Mouse (Mus musculus): ENCODE data around the gene Wbp1. TPM values are rescaled to one million over a fixed set of nuclear protein-coding genes. Genes with fewer than 3 reads are reported as not detected.

Gene Wbp1
- polyA plus RNA-seq, 1 experiment from 2014 or later, result 88.8 TPM

DNA sequence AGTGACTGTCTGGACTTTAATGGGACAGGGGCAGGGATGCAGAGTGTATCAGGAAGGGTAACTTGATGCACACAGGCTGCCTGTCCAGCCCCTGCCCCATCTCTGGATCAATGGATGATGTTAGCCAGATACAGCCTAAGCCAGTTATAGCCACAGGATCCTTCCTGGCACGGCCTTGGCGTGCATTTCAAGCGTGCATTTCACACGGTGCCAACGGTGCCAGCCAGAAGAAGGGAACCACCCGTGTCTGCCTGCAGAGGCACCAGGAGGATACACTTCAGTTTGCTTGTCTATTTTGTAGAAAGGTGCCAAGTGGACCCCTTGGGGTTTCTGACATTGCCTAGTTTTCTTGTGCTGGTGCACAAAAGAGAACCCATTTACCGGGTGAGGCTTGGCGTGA lies 18.7 kb upstream of the Wbp1 start:
- Histone ChIP-seq H3K27me3 (replicated peaks) (peaks cover 1% of the 10 kb centered on the region; the same call in 1 of the 2 replicates), H3K27ac (replicated peaks) (no peak overlapping the region), H3K4me3 (no peak overlapping the region), H3K9me3 (no peaks in the 10 kb centered on the region), H3K36me3 (no peaks in the 10 kb centered on the region), H3K9ac (no peak overlapping the region), H3K4me1 (peaks cover 53% of the 10 kb centered on the region), H3K4me2 (no peak overlapping the region)
- no peak for ATAC-seq (ENCODE audit: extremely low read depth, insufficient number of reproducible peaks, low FRiP score, low TSS enrichment)
- WGBS, result 91% methylated on average over 8 of the region's 8 CpGs

DNA sequence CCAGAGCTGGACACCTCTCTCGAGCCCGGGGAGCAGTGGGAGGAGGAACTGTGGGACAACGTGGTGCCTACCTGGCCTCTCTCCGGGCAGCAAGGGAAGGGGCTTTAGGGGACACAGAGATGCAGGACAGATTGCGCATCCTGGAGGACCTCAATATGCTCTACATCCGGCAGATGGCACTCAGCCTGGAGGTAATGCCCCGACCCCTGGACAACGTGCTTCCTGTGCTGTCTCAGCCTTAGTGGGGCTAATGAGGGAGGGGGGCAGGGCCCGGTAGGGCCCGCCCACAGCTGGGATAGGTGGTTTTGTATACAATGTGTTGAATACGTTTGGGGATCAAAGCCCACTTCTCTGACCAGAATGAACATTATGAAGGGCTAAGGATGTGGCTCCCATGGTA lies 16.7 kb upstream of the Wbp1 start:
- Histone ChIP-seq H3K27me3 (replicated peaks) (peaks cover 5% of the 10 kb centered on the region; the same call in 1 of the 2 replicates), H3K27ac (replicated peaks) (peak overlapping the region; percentile 99), H3K9ac (peak overlapping the region; percentile 91), H3K4me1 (peaks cover 56% of the 10 kb centered on the region), H3K9me3 (no peaks in the 10 kb centered on the region), H3K4me3 (peak overlapping the region; percentile 64), H3K4me2 (peak overlapping the region; percentile 88), H3K36me3 (no peaks in the 10 kb centered on the region)
- ATAC-seq (ENCODE audit: extremely low read depth, insufficient number of reproducible peaks, low FRiP score, low TSS enrichment), result peak; percentile 27; the same call in 1 of the 2 replicates
- 3% methylated on average over 11 of the region's 11 CpGs for WGBS

DNA sequence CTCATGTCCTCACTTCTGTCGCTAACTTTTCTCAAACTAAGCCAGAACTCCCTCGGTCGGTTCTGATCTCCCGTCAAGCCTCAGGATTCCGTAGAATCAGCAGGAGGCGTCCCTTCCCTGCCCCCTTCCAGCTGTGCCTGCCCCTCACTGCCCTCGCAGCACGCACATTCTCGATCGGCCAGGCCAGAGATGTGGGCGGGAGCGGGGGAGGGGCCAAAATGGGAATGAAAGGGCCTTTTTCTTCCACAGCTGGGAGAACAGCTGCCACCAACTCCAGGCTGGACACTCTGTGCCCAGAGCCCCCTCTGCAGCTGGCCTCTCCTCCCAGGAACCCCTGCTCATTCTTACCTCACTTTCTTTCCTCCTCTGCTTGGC lies 16.2 kb upstream of the Wbp1 start:
- Histone ChIP-seq H3K27ac (replicated peaks) (peak overlapping the region; percentile 99), H3K9me3 (no peaks in the 10 kb centered on the region), H3K27me3 (replicated peaks) (peaks cover 5% of the 10 kb centered on the region; the same call in 1 of the 2 replicates), H3K9ac (peak overlapping the region; percentile 91), H3K4me3 (peak overlapping the region; percentile 64), H3K4me2 (peak overlapping the region; percentile 88), H3K4me1 (peaks cover 51% of the 10 kb centered on the region), H3K36me3 (no peaks in the 10 kb centered on the region)
- peak; percentile 70 for ATAC-seq (ENCODE audit: extremely low read depth, insufficient number of reproducible peaks, low FRiP score, low TSS enrichment)
- 0% methylated on average over 12 of the region's 12 CpGs for WGBS

DNA sequence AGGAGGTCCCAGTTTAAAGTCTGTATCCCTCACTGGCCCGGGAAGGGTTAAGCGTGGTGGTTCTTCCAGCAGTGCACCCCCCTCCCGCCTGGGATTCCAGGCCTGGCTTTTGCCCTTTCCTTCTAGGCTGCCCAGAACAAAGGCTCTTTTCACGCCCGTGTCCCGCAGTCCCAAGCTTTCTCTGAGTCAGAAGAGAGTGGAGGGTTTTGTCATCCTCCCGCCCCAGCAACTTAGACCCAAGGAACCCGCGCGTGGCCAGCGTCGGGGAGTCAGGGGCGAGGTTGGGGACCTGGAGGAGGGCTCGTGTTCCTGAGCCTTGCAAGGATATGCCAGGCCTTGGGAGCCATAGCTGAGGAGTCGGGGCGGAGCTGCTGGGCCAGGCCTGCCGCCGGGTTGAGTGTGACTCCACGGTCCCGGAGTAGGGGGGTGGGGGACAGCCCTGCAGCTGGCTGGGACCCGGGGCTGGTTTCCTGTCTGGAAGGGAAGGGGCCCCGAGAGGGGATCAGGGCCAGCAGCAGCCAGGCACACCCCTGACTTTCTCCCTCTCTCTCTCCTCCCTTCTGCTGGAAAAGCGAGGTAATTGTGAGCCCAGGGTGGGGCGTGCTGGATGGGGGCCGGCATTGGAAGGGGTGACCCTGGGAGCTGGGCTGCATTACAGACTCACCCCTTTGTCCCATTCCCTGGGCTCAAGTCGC lies 15.7 kb upstream of the Wbp1 start:
- Histone ChIP-seq H3K4me3 (peak overlapping the region; percentile 64), H3K9ac (peak overlapping the region; percentile 91), H3K27me3 (replicated peaks) (peaks cover 5% of the 10 kb centered on the region; the same call in 1 of the 2 replicates), H3K36me3 (no peaks in the 10 kb centered on the region), H3K4me2 (peak overlapping the region; percentile 88), H3K4me1 (peaks cover 45% of the 10 kb centered on the region), H3K9me3 (no peaks in the 10 kb centered on the region), H3K27ac (replicated peaks) (peak overlapping the region; percentile 99)
- ATAC-seq (ENCODE audit: extremely low read depth, insufficient number of reproducible peaks, low FRiP score, low TSS enrichment), result peak; percentile 60
- WGBS, result under 1% methylated on average over 26 of the region's 26 CpGs

DNA sequence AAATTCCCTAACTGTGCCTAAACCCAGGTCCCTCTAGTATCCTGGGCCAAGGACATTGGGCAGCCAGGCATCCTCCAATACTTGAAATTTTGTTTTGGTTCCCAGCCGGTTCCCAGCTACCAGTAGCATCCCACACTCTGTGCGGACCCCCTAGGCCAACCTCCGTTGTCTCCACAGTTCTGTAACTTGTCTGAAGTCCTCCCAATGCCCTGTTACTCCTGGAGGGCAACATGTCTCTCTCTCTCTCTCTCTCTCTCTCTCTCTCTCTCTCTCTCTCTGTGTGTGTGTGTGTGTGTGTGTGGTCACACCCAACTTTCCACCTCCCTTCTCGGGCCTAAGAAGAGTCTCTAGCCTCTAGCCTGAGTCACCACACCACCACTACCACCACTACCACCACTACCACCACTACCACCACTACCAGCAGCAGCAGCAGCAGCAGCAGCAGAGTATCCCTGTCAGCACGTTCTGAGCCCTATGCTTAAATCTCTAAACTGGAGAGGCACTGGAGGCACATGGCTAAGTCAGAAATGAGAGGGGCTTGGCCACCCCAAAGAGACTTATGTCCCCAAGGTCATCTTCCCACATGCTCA lies 15.0 kb upstream of the Wbp1 start:
- peaks cover 39% of the 10 kb centered on the region for H3K4me1 ChIP-seq
- H3K36me3 ChIP-seq, result no peaks in the 10 kb centered on the region
- no peak for ATAC-seq (ENCODE audit: extremely low read depth, insufficient number of reproducible peaks, low FRiP score, low TSS enrichment)
- H3K9me3 ChIP-seq, result no peaks in the 10 kb centered on the region
- peak overlapping the region; percentile 99 for H3K27ac ChIP-seq (replicated peaks)
- WGBS, result 21% methylated on average over 5 of the region's 5 CpGs
- H3K9ac ChIP-seq, result peak overlapping the region; percentile 91
- H3K4me2 ChIP-seq, result peak overlapping the region; percentile 88
- peak overlapping the region; percentile 64 for H3K4me3 ChIP-seq
- H3K27me3 ChIP-seq (replicated peaks), result peaks cover 5% of the 10 kb centered on the region; the same call in 1 of the 2 replicates

DNA sequence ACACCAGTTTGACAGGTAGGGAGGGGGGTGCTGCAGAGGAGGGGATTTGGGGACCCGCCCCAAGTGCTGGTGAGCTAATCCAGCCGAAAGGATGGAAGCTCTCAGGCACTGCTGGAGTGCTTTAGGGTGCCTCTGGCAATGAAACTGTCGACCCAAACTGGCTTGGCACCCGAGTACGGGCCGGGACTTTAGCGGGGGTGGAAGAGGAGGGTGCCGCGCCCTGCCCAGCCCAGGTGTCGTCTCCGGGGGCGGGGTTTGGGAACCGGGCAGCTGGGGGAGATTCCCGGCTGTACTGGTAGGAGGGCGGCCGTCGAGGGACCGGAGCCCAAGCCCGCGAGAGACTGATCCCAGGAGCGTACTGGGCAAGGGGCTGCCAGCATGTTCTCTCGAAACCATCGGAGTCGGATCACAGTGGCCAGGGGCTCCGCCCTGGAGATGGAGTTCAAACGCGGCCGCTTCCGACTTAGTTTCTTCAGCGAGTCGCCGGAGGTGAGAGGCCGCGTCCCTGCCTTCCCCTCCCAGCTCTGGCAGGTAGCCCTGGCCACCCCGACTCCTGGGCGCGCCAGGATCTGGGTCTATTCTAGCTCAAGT lies 14.3 kb upstream of the Wbp1 start:
- Histone ChIP-seq H3K9me3 (no peaks in the 10 kb centered on the region), H3K27me3 (replicated peaks) (peaks cover 5% of the 10 kb centered on the region; the same call in 1 of the 2 replicates), H3K27ac (replicated peaks) (peak overlapping the region; percentile 99), H3K4me3 (peak overlapping the region; percentile 64), H3K36me3 (no peaks in the 10 kb centered on the region), H3K4me2 (peak overlapping the region; percentile 88), H3K4me1 (peaks cover 37% of the 10 kb centered on the region), H3K9ac (peak overlapping the region; percentile 91)
- 4% methylated on average over 37 of the region's 37 CpGs for WGBS
- no peak for ATAC-seq (ENCODE audit: extremely low read depth, insufficient number of reproducible peaks, low FRiP score, low TSS enrichment)

DNA sequence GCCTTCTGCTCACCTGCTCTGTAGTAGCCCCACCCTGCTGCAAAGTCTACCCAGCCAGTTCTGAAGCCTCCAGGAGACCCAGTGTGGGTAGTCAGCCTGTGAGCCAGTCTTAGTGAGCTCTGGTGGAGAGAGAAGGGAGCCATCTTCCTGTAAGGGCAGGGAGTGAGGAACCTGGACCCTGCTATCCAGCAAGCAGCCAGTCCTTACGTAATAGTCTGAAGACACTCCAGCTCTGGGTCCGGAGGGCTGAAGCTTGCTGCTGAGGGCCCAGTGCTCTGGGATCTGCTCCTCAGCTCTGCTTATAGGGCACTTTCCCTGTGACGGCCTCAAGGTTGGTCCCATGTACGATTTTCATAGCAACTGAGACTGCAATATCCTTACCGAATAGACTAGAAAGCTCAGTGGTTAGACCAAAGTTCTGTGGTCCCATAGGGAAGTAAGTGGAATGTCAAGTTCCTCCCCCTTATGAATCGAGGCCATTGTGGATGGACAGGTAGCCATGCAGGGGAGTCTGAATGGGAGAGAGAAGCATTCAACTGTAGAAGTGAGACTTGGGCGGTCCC lies 13.7 kb upstream of the Wbp1 start, which contains the start of gene Rtkn:
TSS of gene Rtkn (plus strand) at position 513 of the 563 bp plus-strand sequence.
- peaks cover 37% of the 10 kb centered on the region for H3K4me1 ChIP-seq
- H3K27me3 ChIP-seq (replicated peaks), result peaks cover 5% of the 10 kb centered on the region; the same call in 1 of the 2 replicates
- peak within 1 kb of the TSS; percentile 88 for H3K4me2 ChIP-seq
- ATAC-seq (ENCODE audit: extremely low read depth, insufficient number of reproducible peaks, low FRiP score, low TSS enrichment), result no peak
- H3K36me3 ChIP-seq, result no peaks in the 10 kb centered on the region
- WGBS, result 61% methylated on average over 7 of the region's 7 CpGs
- peak within 1 kb of the TSS; percentile 91 for H3K9ac ChIP-seq
- H3K27ac ChIP-seq (replicated peaks), result peak within 1 kb of the TSS; percentile 99
- H3K4me3 ChIP-seq, result peak within 1 kb of the TSS; percentile 64
- no peaks in the 10 kb centered on the region for H3K9me3 ChIP-seq

DNA sequence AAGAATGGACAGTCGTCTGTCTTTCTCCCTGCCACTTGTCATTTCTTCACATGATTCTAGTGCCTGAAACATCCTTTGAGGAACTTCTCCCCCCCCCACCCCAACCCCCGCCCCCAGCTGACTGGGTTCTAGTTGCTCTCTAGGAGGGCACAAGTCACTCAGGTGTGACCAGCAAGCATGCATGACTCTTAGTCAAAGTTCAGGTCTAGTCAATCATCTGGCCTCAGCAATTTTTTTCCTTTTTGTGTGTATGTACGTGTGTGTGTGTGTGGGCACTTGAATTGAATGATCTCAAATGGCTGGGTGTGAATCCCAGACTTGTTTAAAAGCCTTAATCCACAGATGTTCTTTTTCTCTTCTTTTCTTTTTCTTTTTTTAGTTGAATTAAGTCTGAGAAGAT lies 12.9 kb upstream of the Wbp1 start:
- H3K4me3 ChIP-seq, result no peak overlapping the region
- no peak overlapping the region for H3K27ac ChIP-seq (replicated peaks)
- no peaks in the 10 kb centered on the region for H3K9me3 ChIP-seq
- no peak overlapping the region for H3K9ac ChIP-seq
- H3K4me1 ChIP-seq, result peaks cover 36% of the 10 kb centered on the region
- no peaks in the 10 kb centered on the region for H3K36me3 ChIP-seq
- 67% methylated on average over 3 of the region's 3 CpGs for WGBS
- H3K27me3 ChIP-seq (replicated peaks), result peaks cover 5% of the 10 kb centered on the region; the same call in 1 of the 2 replicates
- H3K4me2 ChIP-seq, result no peak overlapping the region
- no peak for ATAC-seq (ENCODE audit: extremely low read depth, insufficient number of reproducible peaks, low FRiP score, low TSS enrichment)

DNA sequence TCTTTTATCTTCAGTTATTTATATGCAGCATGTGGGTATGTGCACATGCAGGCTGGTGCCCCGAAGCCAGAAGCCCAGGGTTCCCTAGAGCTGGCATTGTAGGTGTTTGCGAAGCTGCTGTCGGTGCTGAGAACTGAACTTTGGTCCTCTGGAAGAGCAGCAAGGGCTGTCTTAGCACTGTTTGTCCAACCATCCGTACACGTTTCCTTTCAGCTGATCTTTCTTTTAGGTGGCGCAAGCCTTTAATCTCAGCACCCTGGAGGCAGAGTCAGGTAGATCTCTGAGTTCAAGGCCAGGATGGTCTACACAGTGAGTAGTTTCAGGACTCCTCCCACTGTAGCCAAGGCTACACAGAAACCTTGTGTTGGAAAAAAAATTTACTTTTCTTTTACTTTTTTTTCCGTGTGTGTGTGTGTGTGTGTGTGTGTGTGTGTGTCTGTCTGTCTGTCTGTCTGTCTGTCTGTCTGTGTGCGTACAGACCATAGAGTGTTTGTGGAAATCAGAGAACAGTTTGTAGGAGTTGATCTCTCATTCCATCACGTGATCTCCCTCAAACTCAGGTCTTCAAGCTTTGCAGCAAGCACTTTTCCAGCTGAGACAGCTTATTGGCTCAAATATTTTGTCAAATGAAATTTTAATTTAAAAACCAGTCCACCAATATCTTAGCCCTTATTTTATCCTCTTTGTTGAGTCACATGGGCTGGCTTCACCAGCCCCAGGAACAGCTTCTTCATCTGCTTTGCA lies 11.0 kb upstream of the Wbp1 start:
- Histone ChIP-seq H3K4me3 (no peak overlapping the region), H3K4me2 (no peak overlapping the region), H3K27ac (replicated peaks) (no peak overlapping the region), H3K9me3 (no peaks in the 10 kb centered on the region), H3K36me3 (no peaks in the 10 kb centered on the region), H3K4me1 (peaks cover 20% of the 10 kb centered on the region), H3K9ac (no peak overlapping the region), H3K27me3 (replicated peaks) (peaks cover 5% of the 10 kb centered on the region; the same call in 1 of the 2 replicates)
- WGBS, result 77% methylated on average over 9 of the region's 9 CpGs
- ATAC-seq (ENCODE audit: extremely low read depth, insufficient number of reproducible peaks, low FRiP score, low TSS enrichment), result no peak

DNA sequence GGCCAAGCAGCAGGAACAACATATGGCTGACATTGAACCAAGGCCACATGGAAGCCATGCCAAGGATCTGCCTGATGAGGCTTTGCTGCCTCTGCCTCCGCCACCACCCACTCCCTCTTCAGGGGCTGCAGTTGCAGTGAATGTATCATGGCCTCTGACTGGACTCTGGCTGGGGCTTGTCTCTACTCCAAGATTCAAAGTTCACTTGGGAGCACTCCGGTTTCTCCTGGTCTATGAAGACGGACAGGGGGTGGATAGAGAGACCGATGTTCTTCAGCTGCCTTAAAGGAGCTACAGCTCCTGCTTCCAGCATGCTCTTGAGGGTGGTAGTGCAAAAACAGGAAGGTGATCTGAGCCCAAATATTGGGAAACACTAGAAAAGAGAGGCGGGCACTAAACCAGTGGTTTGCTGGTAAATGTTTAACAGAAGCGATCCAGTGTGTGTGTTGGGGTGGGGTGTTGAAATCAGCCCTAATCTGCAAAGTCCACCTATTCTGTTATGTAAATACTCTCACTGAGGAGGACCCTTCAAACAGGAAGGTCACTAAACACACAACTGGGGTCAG lies 10.2 kb upstream of the Wbp1 start:
- no peak for ATAC-seq (ENCODE audit: extremely low read depth, insufficient number of reproducible peaks, low FRiP score, low TSS enrichment)
- no peak overlapping the region for H3K9ac ChIP-seq
- H3K27me3 ChIP-seq (replicated peaks), result peaks cover 5% of the 10 kb centered on the region; the same call in 1 of the 2 replicates
- H3K4me1 ChIP-seq, result peaks cover 18% of the 10 kb centered on the region
- H3K36me3 ChIP-seq, result no peaks in the 10 kb centered on the region
- H3K9me3 ChIP-seq, result no peaks in the 10 kb centered on the region
- H3K4me3 ChIP-seq, result no peak overlapping the region
- H3K27ac ChIP-seq (replicated peaks), result no peak overlapping the region
- no peak overlapping the region for H3K4me2 ChIP-seq
- 73% methylated on average over 6 of the region's 6 CpGs for WGBS

All from heart, embryonic 13.5 days (tissue).